Mouse (Mus musculus) cortical plate, adult 2 months (tissue): Measurements from ENCODE around the gene Npas3. TPM values are rescaled to one million over a fixed set of nuclear protein-coding genes. Genes with fewer than 3 reads are reported as not detected.

Experiments
- H3K27ac ChIP-seq: fragments of 200-500 bp; 2 replicates; pipeline ENCODE4 v1.5.1; 2012; ENCODE audit warnings: low read length, control low read depth, inconsistent platforms; ENCODE audit not compliant: insufficient read depth
- H3K4me1 ChIP-seq: fragments of 200-500 bp; 2 replicates; pipeline ENCODE4 v1.6.1; 2011; ENCODE audit warnings: low read length; ENCODE audit not compliant: control insufficient read depth, insufficient read depth
- H3K4me3 ChIP-seq: fragments of 200-500 bp; 2 replicates; pipeline ENCODE4 v1.5.1; 2011; ENCODE audit warnings: mild to moderate bottlenecking, low read length, control low read depth; ENCODE audit not compliant: insufficient read depth
- CTCF ChIP-seq: fragments of 200-500 bp; IDR thresholded peaks from 2 replicates; pipeline ENCODE4 v1.5.1; 2011; ENCODE audit warnings: mild to moderate bottlenecking, control low read depth, low read length; ENCODE audit not compliant: insufficient read depth; ENCODE audit errors: extremely low read depth
- POLR2A ChIP-seq: fragments of 200-500 bp; IDR thresholded peaks from 2 replicates; pipeline ENCODE4 v1.6.1; 2011; ENCODE audit warnings: mild to moderate bottlenecking, low read length, control low read depth; ENCODE audit not compliant: insufficient read depth; ENCODE audit errors: extremely low read depth
- polyA plus RNA-seq: library from polyadenylated mRNA; depleted of rRNA; stranded (reverse); fragments of >200 nt; gene quantifications from 2 replicates; pipeline ENCODE4 v1.2.3, GENCODE M21; 2012

The Npas3 gene
- polyA plus RNA-seq, 1 experiment = 7.9 TPM

DNA sequence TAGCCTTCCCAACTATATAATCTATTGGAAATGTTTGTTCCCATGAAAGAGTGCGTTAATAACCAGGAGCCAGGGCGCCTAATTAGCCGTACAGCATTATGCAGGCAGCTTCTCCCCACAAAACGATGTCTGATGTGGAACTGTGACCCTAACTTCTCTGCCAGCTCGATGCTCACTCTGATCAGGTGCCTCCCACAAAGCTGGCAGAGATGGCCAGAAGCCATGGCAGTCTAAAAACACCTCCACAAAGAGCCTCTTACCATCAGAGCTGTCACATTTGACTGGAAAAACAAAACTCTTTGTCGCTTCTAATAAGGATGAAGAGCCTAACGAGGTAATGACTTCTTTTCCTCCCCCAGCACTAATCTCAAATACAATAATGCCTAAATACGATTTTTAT, 845.3 kb downstream of the Npas3 start:
- Histone ChIP-seq H3K4me3 (no peak overlapping the region), H3K4me1 (no peaks in the 10 kb centered on the region), H3K27ac (no peak overlapping the region)
- TF ChIP-seq CTCF (no peak), POLR2A (no peak)

DNA sequence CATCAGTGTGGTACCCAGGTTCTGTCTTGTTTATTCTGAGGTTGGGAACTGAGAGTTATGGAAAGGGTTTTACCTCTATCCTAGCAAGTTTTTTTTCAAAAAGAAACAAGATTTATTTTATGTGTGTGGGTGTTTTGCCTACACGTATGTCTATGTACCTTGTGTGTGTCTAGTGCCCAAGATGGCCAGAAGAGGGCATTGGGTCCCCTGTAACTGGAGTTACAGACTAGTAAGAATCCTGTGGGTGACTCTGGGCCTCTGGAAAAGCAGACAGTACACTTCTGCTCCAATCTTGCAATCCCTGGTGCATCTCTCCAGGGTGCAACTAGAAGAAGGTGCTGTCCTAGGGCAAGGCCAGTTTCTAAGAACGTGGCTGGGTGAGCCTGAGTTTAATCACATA, 848.0 kb downstream of the Npas3 start:
- Histone ChIP-seq H3K4me1 (no peaks in the 10 kb centered on the region), H3K4me3 (no peak overlapping the region), H3K27ac (no peak overlapping the region)
- no peak for TF ChIP-seq POLR2A
- TF ChIP-seq CTCF = no peak

GRCm38 (mm10) chr12:54098136-54098535, 849.7 kb downstream of the Npas3 start:
- no peaks in the 10 kb centered on the region for H3K4me1 ChIP-seq
- H3K27ac ChIP-seq = no peak overlapping the region
- no peak overlapping the region for H3K4me3 ChIP-seq
- TF ChIP-seq POLR2A = no peak
- no peak for TF ChIP-seq CTCF

- Histone ChIP-seq H3K4me3 (no peak overlapping the region), H3K4me1 (no peaks in the 10 kb centered on the region), H3K27ac (no peak overlapping the region)
- TF ChIP-seq POLR2A = no peak
- peak; percentile 76 for TF ChIP-seq CTCF
Observed at GRCm38 (mm10) chr12:54098785-54099184, 850.3 kb downstream of the Npas3 start.

GRCm38 (mm10) chr12:54099458-54099857, 851.0 kb downstream of the Npas3 start:
- TF ChIP-seq POLR2A (no peak), CTCF (no peak)
- no peak overlapping the region for H3K27ac ChIP-seq
- H3K4me1 ChIP-seq = no peaks in the 10 kb centered on the region
- H3K4me3 ChIP-seq = no peak overlapping the region

DNA sequence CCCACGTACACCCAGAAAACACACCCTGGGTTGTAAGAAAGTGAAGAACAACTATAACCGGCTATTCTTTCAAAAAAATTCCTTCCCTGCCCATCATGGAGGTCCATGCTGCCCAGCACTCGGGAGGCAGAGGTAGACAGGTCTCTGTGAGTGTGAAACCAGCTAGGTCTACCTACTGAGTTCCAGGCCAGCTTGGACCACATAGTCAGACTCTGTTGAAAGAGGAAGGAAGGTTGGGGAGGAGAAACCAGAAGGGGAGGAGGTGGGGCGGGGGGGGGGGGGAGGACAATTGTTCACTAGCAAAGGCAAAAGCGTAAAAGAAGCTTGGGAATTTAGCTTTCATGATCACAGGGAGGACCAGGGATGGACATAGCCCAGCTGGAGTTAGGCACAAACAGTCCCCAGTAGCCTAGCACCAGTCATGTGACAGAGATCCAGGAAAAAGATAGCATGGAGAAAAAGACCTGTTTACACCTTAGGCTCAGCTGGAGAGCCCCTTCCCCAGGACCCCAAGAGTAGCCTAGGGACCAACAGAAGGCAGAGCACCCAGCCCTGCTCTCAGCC, 852.9 kb downstream of the Npas3 start:
- Histone ChIP-seq H3K27ac (no peak overlapping the region), H3K4me1 (no peaks in the 10 kb centered on the region), H3K4me3 (no peak overlapping the region)
- TF ChIP-seq CTCF (no peak), POLR2A (no peak)

- H3K4me1 ChIP-seq = no peaks in the 10 kb centered on the region
- no peak overlapping the region for H3K4me3 ChIP-seq
- H3K27ac ChIP-seq = no peak overlapping the region
- TF ChIP-seq CTCF = no peak
- TF ChIP-seq POLR2A = no peak
Observed at GRCm38 (mm10) chr12:54102500-54102899, 854.0 kb downstream of the Npas3 start.

GRCm38 (mm10) chr12:54105531-54105930, 857.1 kb downstream of the Npas3 start:
- H3K4me1 ChIP-seq = no peaks in the 10 kb centered on the region
- no peak overlapping the region for H3K4me3 ChIP-seq
- TF ChIP-seq CTCF (no peak), POLR2A (no peak)
- H3K27ac ChIP-seq = no peak overlapping the region

GRCm38 (mm10) chr12:54105946-54106345, 857.5 kb downstream of the Npas3 start:
- TF ChIP-seq POLR2A = no peak
- no peak for TF ChIP-seq CTCF
- no peak overlapping the region for H3K4me3 ChIP-seq
- H3K4me1 ChIP-seq = no peaks in the 10 kb centered on the region
- H3K27ac ChIP-seq = no peak overlapping the region

GRCm38 (mm10) chr12:54110342-54110741, 861.9 kb downstream of the Npas3 start:
- Histone ChIP-seq H3K4me3 (no peak overlapping the region), H3K27ac (no peak overlapping the region), H3K4me1 (no peaks in the 10 kb centered on the region)
- TF ChIP-seq POLR2A (no peak), CTCF (no peak)
